Mouse (Mus musculus) left cerebral cortex, adult 8-10 months (tissue): Measurements from ENCODE around the gene Sympk. TPM values are rescaled to one million over a fixed set of nuclear protein-coding genes. Genes with fewer than 3 reads are reported as not detected.
"Not testable (repeated sequence)": the region's sequence is repeated elsewhere in the genome, so short reads cannot be mapped to it uniquely, and the experiment has no call there.

Source experiments
- DNase-seq, 2 experiments: peaks; one replicate each; pipeline ENCODE4 v3.0.0; 2022; ENCODE audit warnings: low spot score in 2 of 2
- total RNA-seq, 4 experiments: library from RNA; stranded (reverse); gene quantifications; 2 replicates each; pipeline ENCODE4 v1.2.4; 2022

Gene Sympk
- total RNA-seq, 4 experiments from 2014 or later = 104 to 113 (median 111) TPM

GRCm38 (mm10) chr7:19052345-19053135 lies 28.4 kb downstream of the Sympk start:
- peak; percentile 37 to 80 for DNase-seq

GRCm38 (mm10) chr7:19053136-19053532 lies 29.0 kb downstream of the Sympk start:
- no peak for DNase-seq

- DNase-seq = no peak
Observed at GRCm38 (mm10) chr7:19054047-19054776, 30.0 kb downstream of the Sympk start, which contains the start of gene Rsph6a. Gene Rsph6a (plus strand): TSS chr7:19054690.

GRCm38 (mm10) chr7:19054777-19055076 lies 30.6 kb downstream of the Sympk start:
- DNase-seq = no peak

GRCm38 (mm10) chr7:19055108-19055507 lies 30.9 kb downstream of the Sympk start:
- no peak for DNase-seq

- no peak for DNase-seq
Observed at GRCm38 (mm10) chr7:19057405-19057804, 33.2 kb downstream of the Sympk start.

- DNase-seq = no peak
Observed at GRCm38 (mm10) chr7:19065896-19066295, 41.7 kb downstream of the Sympk start.

GRCm38 (mm10) chr7:19067063-19067462 lies 42.9 kb downstream of the Sympk start:
- DNase-seq = no peak

- DNase-seq = no peak
Observed at GRCm38 (mm10) chr7:19067935-19068334, 43.8 kb downstream of the Sympk start.

GRCm38 (mm10) chr7:19068707-19069106 lies 44.5 kb downstream of the Sympk start:
- DNase-seq = peak in 1 of 2 experiments; percentile 69

GRCm38 (mm10) chr7:19069500-19069899 lies 45.3 kb downstream of the Sympk start:
- no peak for DNase-seq

- DNase-seq = not testable (repeated sequence)
Observed at GRCm38 (mm10) chr7:19071024-19071423, 46.8 kb downstream of the Sympk start.

GRCm38 (mm10) chr7:19073504-19073903 lies 49.3 kb downstream of the Sympk start:
- no peak for DNase-seq

GRCm38 (mm10) chr7:19074494-19074893 lies 50.3 kb downstream of the Sympk start:
- DNase-seq = no peak

- no peak for DNase-seq
Observed at GRCm38 (mm10) chr7:19075231-19075630, 51.1 kb downstream of the Sympk start.

GRCm38 (mm10) chr7:19075723-19076585 lies 51.8 kb downstream of the Sympk start, which contains the start of gene Dmwd:
Gene Dmwd (plus strand): TSS chr7:19076227.
- DNase-seq = peak; percentile 83 to 98

- DNase-seq = no peak
Observed at GRCm38 (mm10) chr7:19076586-19076991, 52.4 kb downstream of the Sympk start.

GRCm38 (mm10) chr7:19077761-19078160 lies 53.6 kb downstream of the Sympk start:
- no peak for DNase-seq

GRCm38 (mm10) chr7:19078732-19079131 lies 54.6 kb downstream of the Sympk start:
- DNase-seq = no peak

- no peak for DNase-seq
Observed at GRCm38 (mm10) chr7:19080451-19080950, 56.3 kb downstream of the Sympk start.

GRCm38 (mm10) chr7:19082171-19082570 lies 58.0 kb downstream of the Sympk start:
- no peak for DNase-seq
